Mouse (Mus musculus) limb, embryonic 15.5 days (tissue): ENCODE results near the gene Gm1123. TPM values are rescaled to one million over a fixed set of nuclear protein-coding genes. Genes with fewer than 3 reads are reported as not detected.
A peak's percentile ranks its signal among the peaks of the same experiment; 100 is the strongest.

Source experiments
- ATAC-seq: fragments of 200-750 bp; cut with Nextera tagmentation; 2 replicates; pipeline ENCODE4 v1.8.0; 2017; ENCODE audit warnings: low read depth, moderate TSS enrichment; ENCODE audit not compliant: insufficient number of reproducible peaks, low FRiP score, low TSS enrichment
- H3K27ac ChIP-seq: fragments of 300-500 bp; sonication (generic); 2 replicates; pipeline ENCODE4 v1.5.1; 2015; ENCODE audit warnings: moderate library complexity, mild to moderate bottlenecking, inconsistent platforms
- H3K27me3 ChIP-seq: fragments of 300-500 bp; sonication (generic); 2 replicates; pipeline ENCODE4 v1.6.1; 2015; ENCODE audit warnings: inconsistent platforms
- H3K36me3 ChIP-seq: fragments of 300-500 bp; sonication (generic); 2 replicates; pipeline ENCODE4 v1.6.1; 2015; ENCODE audit warnings: inconsistent platforms
- H3K4me1 ChIP-seq: fragments of 300-500 bp; sonication (generic); 2 replicates; pipeline ENCODE4 v1.6.1; 2015; ENCODE audit warnings: inconsistent platforms
- H3K4me2 ChIP-seq: fragments of 300-500 bp; sonication (generic); 2 replicates; pipeline ENCODE4 v1.6.1; 2015; ENCODE audit warnings: mild to moderate bottlenecking, inconsistent platforms
- H3K4me3 ChIP-seq: fragments of 300-500 bp; sonication (generic); 2 replicates; pipeline ENCODE4 v1.5.1; 2015; ENCODE audit warnings: mild to moderate bottlenecking, inconsistent platforms
- H3K9ac ChIP-seq: fragments of 300-500 bp; sonication (generic); 2 replicates; pipeline ENCODE4 v1.6.1; 2015; ENCODE audit warnings: inconsistent platforms
- H3K9me3 ChIP-seq: fragments of 300-500 bp; sonication (generic); 2 replicates; pipeline ENCODE4 v1.6.1; 2016; ENCODE audit warnings: inconsistent platforms
- WGBS: fragments of 180-500 bp; shearing (Covaris S2); methylation state at CpG from one replicate; pipeline ENCODE4 v1.1.7; 2015; 5-methylcytosine and 5-hydroxymethylcytosine counted together
- polyA plus RNA-seq: library from polyadenylated mRNA; unstranded; fragments of >200 nt; fragmentation: Nextera tagmentation; extraction: Ambion mirVana; gene quantifications from 2 replicates; pipeline ENCODE4 v1.2.1, GENCODE M21; 2015

The Gm1123 gene
- polyA plus RNA-seq, 1 experiment from 2014 or later, result not detected

GRCm38 (mm10) chr9:98999881-99000339 lies 35.6 kb downstream of the Gm1123 start:
- Histone ChIP-seq H3K4me3 (no peak overlapping the region), H3K9ac (no peak overlapping the region), H3K4me2 (no peak overlapping the region), H3K27me3 (no peaks in the 10 kb centered on the region), H3K27ac (no peak overlapping the region), H3K9me3 (no peaks in the 10 kb centered on the region), H3K4me1 (no peaks in the 10 kb centered on the region), H3K36me3 (peaks cover 31% of the 10 kb centered on the region; the same call in 1 of the 2 replicates)
- ATAC-seq, result no peak
- 79% methylated on average over 9 of the region's 9 CpGs for WGBS

DNA sequence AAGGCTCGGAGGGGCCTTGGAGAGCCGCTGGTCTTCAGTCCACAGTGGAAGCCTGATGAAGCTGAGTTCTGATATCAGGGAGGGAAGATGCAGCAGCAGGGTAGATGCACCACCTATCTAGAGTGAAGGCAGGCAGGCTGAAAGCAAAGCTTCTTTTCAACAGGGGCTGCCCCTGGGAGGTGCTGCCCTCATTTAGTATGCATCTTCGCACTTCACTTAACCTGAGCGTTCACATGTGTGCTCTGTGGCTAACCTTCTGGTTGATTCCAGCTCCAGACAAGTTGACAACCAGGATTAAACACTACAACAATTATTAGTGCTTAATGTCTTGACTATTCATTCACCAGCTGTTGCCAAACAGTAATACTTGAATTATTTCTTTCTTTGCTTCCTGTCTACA lies 41.4 kb downstream of the Gm1123 start:
- Histone ChIP-seq H3K36me3 (peaks cover 17% of the 10 kb centered on the region; the same call in 1 of the 2 replicates), H3K4me2 (no peak overlapping the region), H3K9ac (no peak overlapping the region), H3K27me3 (no peaks in the 10 kb centered on the region), H3K9me3 (no peaks in the 10 kb centered on the region), H3K4me1 (no peaks in the 10 kb centered on the region), H3K27ac (no peak overlapping the region), H3K4me3 (no peak overlapping the region)
- 91% methylated on average over 4 of the region's 4 CpGs for WGBS
- no peak for ATAC-seq

DNA sequence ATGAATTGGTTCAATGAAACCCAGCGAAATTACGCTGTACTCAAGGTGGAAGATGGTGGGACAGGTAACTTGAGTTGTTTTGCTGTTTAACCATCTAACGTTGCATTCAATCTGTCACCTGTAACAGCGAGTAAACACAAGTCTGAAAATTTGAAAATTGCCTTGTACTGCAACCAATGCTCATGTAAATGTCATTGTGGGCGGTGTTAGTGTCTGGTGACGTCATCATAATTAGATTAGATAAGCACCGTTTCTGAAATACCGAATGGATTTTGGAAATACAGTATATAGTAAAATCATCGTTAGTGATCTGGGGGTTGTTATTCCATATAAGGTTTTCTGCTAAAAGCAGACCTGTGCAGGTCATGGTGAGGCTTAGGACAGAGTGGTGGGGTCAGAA lies 48.4 kb downstream of the Gm1123 start:
- H3K4me3 ChIP-seq, result peak overlapping the region; percentile 87
- ATAC-seq, result no peak
- H3K4me2 ChIP-seq, result peak overlapping the region; percentile 92
- WGBS, result 44% methylated on average over 9 of the region's 9 CpGs
- H3K4me1 ChIP-seq, result peaks cover 10% of the 10 kb centered on the region; the same call in 1 of the 2 replicates
- H3K27me3 ChIP-seq, result peaks cover 19% of the 10 kb centered on the region
- H3K36me3 ChIP-seq, result no peaks in the 10 kb centered on the region
- H3K27ac ChIP-seq, result no peak overlapping the region
- H3K9me3 ChIP-seq, result no peaks in the 10 kb centered on the region
- H3K9ac ChIP-seq, result no peak overlapping the region

- Histone ChIP-seq H3K4me2 (peak overlapping the region; percentile 92), H3K9me3 (no peaks in the 10 kb centered on the region), H3K9ac (peak overlapping the region; percentile 54), H3K27me3 (peaks cover 20% of the 10 kb centered on the region), H3K27ac (no peak overlapping the region), H3K36me3 (no peaks in the 10 kb centered on the region), H3K4me1 (peaks cover 10% of the 10 kb centered on the region; the same call in 1 of the 2 replicates), H3K4me3 (peak overlapping the region; percentile 87)
- no peak; the same call in 1 of the 2 replicates for ATAC-seq
- WGBS, result under 1% methylated on average over 49 of the region's 50 CpGs
Observed at GRCm38 (mm10) chr9:98986476-98987096, 48.9 kb downstream of the Gm1123 start.

GRCm38 (mm10) chr9:98985800-98986475 lies 49.6 kb downstream of the Gm1123 start, which contains the start of gene Faim:
Gene Faim (plus strand): TSS chr9:98986373.
- peak within 1 kb of the TSS; percentile 54 for H3K9ac ChIP-seq
- 1% methylated on average over 45 of the region's 45 CpGs for WGBS
- peaks cover 20% of the 10 kb centered on the region for H3K27me3 ChIP-seq
- peaks cover 10% of the 10 kb centered on the region; the same call in 1 of the 2 replicates for H3K4me1 ChIP-seq
- H3K36me3 ChIP-seq, result no peaks in the 10 kb centered on the region
- peak within 1 kb of the TSS; percentile 87 for H3K4me3 ChIP-seq
- H3K4me2 ChIP-seq, result peak within 1 kb of the TSS; percentile 92
- peak; percentile 97 for ATAC-seq
- H3K27ac ChIP-seq, result no peak within 1 kb of the TSS; the same call in 1 of the 2 replicates
- no peaks in the 10 kb centered on the region for H3K9me3 ChIP-seq

DNA sequence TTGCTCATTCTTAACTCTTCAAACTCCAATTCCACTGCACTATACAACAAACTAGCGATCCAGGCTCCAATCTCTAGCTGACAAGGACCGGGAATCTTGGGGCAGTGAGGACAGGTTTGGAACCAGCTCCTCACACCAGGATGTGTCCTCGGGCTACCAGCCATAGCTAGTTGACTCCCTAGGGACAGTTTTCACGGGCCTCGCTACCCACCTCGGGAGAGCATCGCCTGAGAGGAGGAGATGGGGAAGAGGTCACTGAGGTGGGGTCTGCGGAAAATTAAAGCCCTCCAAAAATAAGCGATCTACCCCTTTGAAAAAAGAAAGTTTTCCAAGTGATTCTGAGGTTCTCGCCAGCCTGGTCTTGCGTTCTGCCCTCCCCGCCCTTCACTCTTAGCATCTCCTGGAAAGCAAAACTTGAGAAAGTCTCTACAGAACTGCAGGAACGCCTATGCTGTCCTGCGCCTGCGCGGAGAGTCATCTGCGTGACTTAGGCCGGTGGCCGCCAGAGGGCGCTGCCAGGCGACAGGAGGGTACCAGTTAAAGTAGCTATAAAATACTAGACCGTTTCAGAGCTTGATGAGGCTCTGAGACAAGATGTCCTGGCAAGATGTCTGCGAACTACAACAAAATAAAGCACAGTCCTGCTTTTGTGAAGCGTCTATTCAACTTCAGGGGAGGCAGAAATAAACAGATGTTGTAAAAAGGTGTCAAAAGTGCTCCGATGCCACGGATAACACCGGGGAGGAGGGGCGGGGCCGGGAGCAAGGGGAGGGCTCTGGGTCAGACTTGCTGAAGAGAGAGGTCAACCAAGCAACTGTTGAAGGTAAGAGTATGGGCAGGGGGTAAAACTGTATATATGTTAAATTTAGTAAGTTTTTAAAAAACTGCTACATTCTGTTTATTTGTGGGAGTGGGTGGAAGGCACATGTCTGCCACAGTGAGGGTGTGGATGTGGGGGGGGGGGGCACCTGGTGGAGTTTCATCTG lies 55.8 kb downstream of the Gm1123 start:
- Histone ChIP-seq H3K36me3 (no peaks in the 10 kb centered on the region), H3K4me2 (peak overlapping the region; percentile 46), H3K9me3 (no peaks in the 10 kb centered on the region), H3K4me1 (peaks cover 4% of the 10 kb centered on the region), H3K27ac (no peak overlapping the region), H3K9ac (no peak overlapping the region), H3K27me3 (peaks cover 40% of the 10 kb centered on the region), H3K4me3 (peak overlapping the region; percentile 32)
- 5% methylated on average over 29 of the region's 29 CpGs for WGBS
- ATAC-seq, result 0 out of 2 replicates have a peak, but pooled peaks have one; percentile 30

- WGBS, result 44% methylated on average over 5 of the region's 5 CpGs
- Histone ChIP-seq H3K4me1 (peaks cover 13% of the 10 kb centered on the region), H3K4me3 (no peak overlapping the region), H3K4me2 (no peak overlapping the region), H3K9ac (no peak overlapping the region), H3K9me3 (no peaks in the 10 kb centered on the region), H3K36me3 (no peaks in the 10 kb centered on the region), H3K27me3 (peaks cover 50% of the 10 kb centered on the region), H3K27ac (no peak overlapping the region)
- ATAC-seq, result no peak
Observed at GRCm38 (mm10) chr9:98976520-98976919, 59.0 kb downstream of the Gm1123 start.

DNA sequence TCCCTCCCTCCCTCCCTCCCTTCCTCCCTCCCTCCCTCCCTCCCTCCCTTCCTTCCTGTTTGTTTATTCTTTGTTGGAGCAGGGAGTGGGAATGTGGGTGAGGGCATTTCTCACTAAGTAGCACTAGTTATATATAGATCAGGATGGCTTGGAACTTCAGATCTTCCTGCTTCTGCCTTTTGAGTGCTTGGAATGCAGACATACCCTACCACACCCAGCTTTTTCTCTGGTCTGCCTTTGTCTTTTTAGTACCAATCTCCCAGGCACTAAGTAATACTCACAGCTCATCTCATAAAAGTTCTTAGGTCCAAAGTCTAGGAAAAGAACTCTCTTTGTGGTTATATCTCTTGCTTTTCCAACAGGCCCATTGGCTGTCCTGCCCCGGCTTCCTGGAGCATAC lies 59.4 kb downstream of the Gm1123 start:
- no peak overlapping the region for H3K9ac ChIP-seq
- H3K9me3 ChIP-seq, result no peaks in the 10 kb centered on the region
- H3K4me3 ChIP-seq, result no peak overlapping the region
- H3K4me2 ChIP-seq, result no peak overlapping the region
- H3K27me3 ChIP-seq, result peaks cover 53% of the 10 kb centered on the region
- H3K4me1 ChIP-seq, result peaks cover 13% of the 10 kb centered on the region
- H3K36me3 ChIP-seq, result no peaks in the 10 kb centered on the region
- 90% methylated on average over 1 of the region's 1 CpGs for WGBS
- H3K27ac ChIP-seq, result no peak overlapping the region
- no peak for ATAC-seq

DNA sequence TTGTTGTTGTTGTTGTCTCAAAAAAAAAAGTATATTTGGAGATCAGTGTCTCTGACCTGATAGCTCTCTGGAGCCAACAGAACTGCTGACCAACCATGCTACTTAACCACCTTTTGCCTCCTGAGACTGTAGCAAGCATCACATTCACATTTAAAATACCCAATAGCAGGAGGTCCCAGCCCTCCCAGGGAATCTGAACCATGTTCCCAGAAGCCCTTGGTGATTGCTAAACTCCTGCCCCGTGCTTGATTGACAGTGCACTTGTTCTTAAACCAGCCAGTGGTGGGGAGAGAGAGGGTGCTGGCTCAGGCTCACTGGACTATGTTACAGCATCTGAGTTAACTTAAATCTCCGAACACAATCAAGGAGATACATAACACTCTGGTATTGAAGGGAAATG lies 60.6 kb downstream of the Gm1123 start:
- Histone ChIP-seq H3K4me3 (no peak overlapping the region), H3K36me3 (no peaks in the 10 kb centered on the region), H3K9ac (no peak overlapping the region), H3K9me3 (no peaks in the 10 kb centered on the region), H3K27ac (no peak overlapping the region), H3K27me3 (peaks cover 65% of the 10 kb centered on the region), H3K4me1 (peaks cover 13% of the 10 kb centered on the region), H3K4me2 (no peak overlapping the region)
- WGBS, result 29% methylated on average over 2 of the region's 2 CpGs
- no peak for ATAC-seq

GRCm38 (mm10) chr9:98973561-98973960 lies 62.0 kb downstream of the Gm1123 start:
- Histone ChIP-seq H3K27ac (no peak overlapping the region), H3K4me2 (peak overlapping the region; percentile 78), H3K9ac (no peak overlapping the region), H3K9me3 (no peaks in the 10 kb centered on the region), H3K4me3 (peak overlapping the region; percentile 40), H3K27me3 (peaks cover 74% of the 10 kb centered on the region), H3K4me1 (peaks cover 10% of the 10 kb centered on the region), H3K36me3 (no peaks in the 10 kb centered on the region)
- WGBS, result 6% methylated on average over 7 of the region's 7 CpGs
- ATAC-seq, result no peak

GRCm38 (mm10) chr9:98973101-98973521 lies 62.4 kb downstream of the Gm1123 start:
- under 1% methylated on average over 40 of the region's 40 CpGs for WGBS
- peak; percentile 58; the same call in 1 of the 2 replicates for ATAC-seq
- H3K27ac ChIP-seq, result no peak overlapping the region

More at GRCm38 (mm10) chr9:98973101-98973521, 62.4 kb downstream of the Gm1123 start:
- Histone ChIP-seq H3K4me1 (peaks cover 10% of the 10 kb centered on the region), H3K9me3 (no peaks in the 10 kb centered on the region), H3K4me3 (peak overlapping the region; percentile 40), H3K4me2 (peak overlapping the region; percentile 78), H3K36me3 (no peaks in the 10 kb centered on the region), H3K27me3 (peaks cover 74% of the 10 kb centered on the region), H3K9ac (no peak overlapping the region)
